Mouse (Mus musculus): ENCODE data around the gene Zranb3.

The Zranb3 gene

DNA sequence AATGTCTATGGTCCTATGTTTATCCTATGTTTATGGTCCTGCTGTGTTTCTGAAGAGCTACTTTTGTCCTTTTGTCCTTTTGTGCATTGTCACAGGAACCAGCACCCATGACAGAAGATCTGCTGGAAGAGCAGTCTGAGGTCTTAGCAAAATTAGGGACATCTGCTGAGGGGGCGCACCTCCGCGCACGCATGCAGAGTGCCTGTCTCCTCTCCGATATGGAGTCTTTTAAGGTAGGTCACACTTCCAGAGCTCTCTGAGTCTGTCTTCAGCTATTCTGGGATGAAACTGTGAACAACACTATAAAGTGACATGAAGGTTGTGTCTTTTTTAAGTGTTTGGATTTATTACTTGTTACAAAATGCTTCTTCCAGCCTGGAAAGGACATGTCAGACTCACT is 168.5 kb downstream of the Zranb3 start:
- no peak for DNase-seq

DNA sequence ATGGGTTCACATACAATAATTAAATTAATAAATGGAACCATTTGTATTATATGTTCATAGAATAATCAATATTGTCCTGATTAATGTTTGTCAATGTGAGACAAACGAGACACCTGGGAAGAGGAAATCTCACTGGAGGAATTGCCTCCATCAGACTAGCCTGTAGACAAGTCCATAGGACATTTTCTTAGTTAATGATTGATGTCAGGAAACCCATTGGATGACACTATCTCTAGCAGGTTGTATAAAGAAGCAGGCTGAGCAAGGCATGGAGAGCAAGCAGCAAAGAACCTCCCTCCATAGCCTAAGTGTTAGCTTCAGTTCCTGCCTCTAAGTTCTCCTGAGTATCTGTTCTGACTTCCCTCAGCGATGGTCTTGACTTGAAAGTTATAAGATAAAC is 169.4 kb downstream of the Zranb3 start:
- DNase-seq, result no peak

DNA sequence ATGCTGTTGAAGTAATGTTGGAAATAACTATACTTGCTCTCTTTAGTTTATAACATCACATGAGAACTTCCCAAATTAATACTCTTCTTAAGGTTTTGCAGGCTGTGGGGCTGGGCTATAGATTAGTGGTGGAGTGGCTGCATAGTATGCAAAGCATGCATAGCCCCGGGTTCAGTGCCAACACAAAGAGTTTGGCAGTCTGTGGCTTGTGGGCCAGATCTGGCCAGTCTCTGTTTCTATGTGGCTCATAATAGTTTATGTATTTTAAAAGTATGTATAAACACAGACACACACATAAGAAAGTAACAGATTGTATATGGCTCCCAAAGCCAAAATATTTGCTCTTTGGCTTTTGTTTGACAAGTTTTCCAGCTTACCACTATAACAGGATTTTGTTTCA is 187.0 kb downstream of the Zranb3 start:
- DNase-seq, result no peak

DNA sequence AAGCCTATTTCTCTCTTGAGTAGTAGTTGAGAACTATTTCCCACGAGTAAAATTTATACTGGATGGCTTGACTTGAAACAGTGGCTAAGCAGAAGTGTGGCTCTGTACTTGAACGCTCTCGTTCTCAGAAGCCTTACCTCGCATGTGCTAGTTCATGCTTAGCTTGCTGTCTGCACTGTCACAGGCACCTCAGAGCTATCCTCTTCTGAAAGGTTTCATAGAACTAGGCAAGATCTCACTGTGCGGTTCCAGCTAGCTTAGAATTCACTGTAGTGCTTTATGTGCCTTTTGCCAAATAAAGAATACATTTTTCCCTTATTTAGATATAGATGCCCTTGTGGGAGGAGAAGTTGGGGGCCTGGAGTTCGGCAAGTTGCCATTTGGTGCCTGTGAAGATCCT is 187.5 kb downstream of the Zranb3 start:
- DNase-seq, result no peak

DNA sequence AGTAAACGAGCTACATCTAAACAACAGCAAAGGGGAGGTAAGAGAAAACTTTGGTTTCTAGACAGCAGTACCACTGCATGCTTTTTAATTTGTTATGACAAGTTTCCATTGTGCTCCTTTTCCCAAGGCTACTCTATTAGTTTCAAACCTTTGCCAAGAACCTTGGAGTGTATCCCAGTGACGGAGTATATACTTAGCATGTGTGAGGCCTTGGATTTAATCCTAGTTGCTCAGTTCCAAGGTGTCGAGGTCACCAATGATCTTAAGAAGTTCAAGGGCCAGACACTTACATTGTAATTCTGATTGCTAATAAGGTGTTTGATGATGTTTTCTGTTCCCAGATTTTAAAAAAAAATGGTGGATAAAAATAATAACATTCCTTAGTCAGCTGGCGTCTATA is 189.7 kb downstream of the Zranb3 start:
- DNase-seq, result no peak

DNA sequence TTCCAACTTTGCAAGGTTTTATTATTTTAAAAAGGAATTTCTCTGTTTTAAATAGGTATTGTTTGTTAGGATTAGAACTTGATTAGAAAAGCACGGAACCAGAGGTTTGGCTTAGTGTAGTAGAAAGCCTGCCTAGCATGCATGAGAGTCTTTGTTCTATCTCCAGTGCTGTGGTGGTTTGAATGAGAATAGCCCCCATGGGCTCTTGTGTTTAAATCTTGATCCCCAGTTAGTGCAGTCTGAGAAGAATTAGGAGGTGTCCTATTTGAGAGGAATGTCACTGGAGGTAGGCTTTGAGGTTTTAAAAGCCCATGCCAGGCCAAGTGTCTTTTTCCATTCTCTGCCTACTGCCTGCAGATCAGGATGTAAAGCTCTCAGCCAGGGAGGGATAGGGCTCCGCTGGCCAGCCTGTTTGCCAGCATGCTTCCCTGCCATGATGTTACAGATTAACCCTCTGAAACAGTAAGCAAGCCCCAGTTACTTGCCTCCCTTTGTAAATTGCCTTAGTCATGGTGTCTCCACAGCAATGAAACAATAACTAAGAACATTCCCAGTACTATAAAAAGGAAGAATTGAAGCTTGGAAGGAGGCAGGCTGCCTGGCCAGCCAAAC is 198.0 kb downstream of the Zranb3 start:
- no peak for DNase-seq

All from retina, postnatal 1 day (tissue).